Mouse (Mus musculus) forebrain, embryonic 14.5 days (tissue): ENCODE results near the gene Gm49405. TPM values are rescaled to one million over a fixed set of nuclear protein-coding genes. Genes with fewer than 3 reads are reported as not detected.
"Not testable (repeated sequence)": the region's sequence is repeated elsewhere in the genome, so short reads cannot be mapped to it uniquely, and the experiment has no call there.

Experiments used
- ATAC-seq: fragments of 200-750 bp; cut with Nextera tagmentation; 2 replicates; pipeline ENCODE4 v1.8.0; 2017; ENCODE audit warnings: mild to moderate bottlenecking, moderate library complexity
- DNase-seq: peaks from one replicate; pipeline ENCODE4 v3.0.0-alpha.2; 2015; ENCODE audit warnings: low spot score
- H3K27ac ChIP-seq: fragments of 300-500 bp; sonication (generic); 2 replicates; pipeline ENCODE4 v1.5.1; 2014; ENCODE audit warnings: low read depth, mild to moderate bottlenecking, control low read depth, low read length, moderate library complexity
- H3K27me3 ChIP-seq: fragments of 300-500 bp; sonication (generic); replicated peaks from 2 replicates; pipeline ENCODE4 v1.6.1; 2014; ENCODE audit warnings: low read length, control low read depth, mixed read lengths; ENCODE audit not compliant: control insufficient read depth, insufficient read depth
- H3K36me3 ChIP-seq: fragments of 300-500 bp; sonication (generic); 2 replicates; pipeline ENCODE4 v1.6.1; 2014; ENCODE audit warnings: low read length, control low read depth; ENCODE audit not compliant: control insufficient read depth, insufficient read depth
- H3K4me1 ChIP-seq: fragments of 300-500 bp; sonication (generic); 2 replicates; pipeline ENCODE4 v1.6.1; 2014; ENCODE audit warnings: antibody characterized with exemption, low read length, control low read depth; ENCODE audit not compliant: control insufficient read depth, insufficient read depth
- H3K4me2 ChIP-seq: fragments of 300-500 bp; sonication (generic); 2 replicates; pipeline ENCODE4 v1.6.1; 2014; ENCODE audit warnings: mild to moderate bottlenecking, control low read depth, low read length
- H3K4me3 ChIP-seq: fragments of 300-500 bp; sonication (generic); 2 replicates; pipeline ENCODE4 v1.5.1; 2014; ENCODE audit warnings: low read depth, low read length, control low read depth
- H3K9ac ChIP-seq: fragments of 300-500 bp; sonication (generic); 2 replicates; pipeline ENCODE4 v1.6.1; 2014; ENCODE audit warnings: mild to moderate bottlenecking, low read length, control low read depth, moderate library complexity
- H3K9me3 ChIP-seq: fragments of 300-500 bp; sonication (generic); replicated peaks from 2 replicates; pipeline ENCODE4 v1.6.1; 2016; ENCODE audit warnings: low read length, control low read depth, mixed read lengths; ENCODE audit not compliant: control insufficient read depth
- WGBS: fragments of 180-500 bp; shearing (Covaris S2); extraction: QIAGEN DNeasy Blood & Tissue Kit; methylation state at CpG from one replicate; pipeline ENCODE4 v1.1.7; 2014; 5-methylcytosine and 5-hydroxymethylcytosine counted together
- polyA plus RNA-seq: library from polyadenylated mRNA; unstranded; fragments of >200 nt; fragmentation: Nextera tagmentation; extraction: Ambion mirVana; gene quantifications from 2 replicates; pipeline ENCODE4 v1.2.1, GENCODE M21; 2014

The Gm49405 gene
- polyA plus RNA-seq, 1 experiment from 2014 or later: 2.2 TPM

GRCm38 (mm10) chr19:4046866-4047254 is 46.4 kb downstream of the Gm49405 start:
- Histone ChIP-seq H3K9me3 (no peaks in the 10 kb centered on the region), H3K4me2 (no peak overlapping the region), H3K27ac (no peak overlapping the region), H3K4me1 (no peaks in the 10 kb centered on the region), H3K9ac (no peak overlapping the region), H3K27me3 (no peaks in the 10 kb centered on the region), H3K4me3 (no peak overlapping the region), H3K36me3 (no peaks in the 10 kb centered on the region)
- no peak for DNase-seq
- ATAC-seq: no peak
- 84% methylated on average over 8 of the region's 8 CpGs for WGBS

GRCm38 (mm10) chr19:4047859-4048258 is 47.4 kb downstream of the Gm49405 start:
- H3K27ac ChIP-seq: no peak overlapping the region
- DNase-seq (peak; percentile 90), ATAC-seq (no peak)
- H3K9ac ChIP-seq: no peak overlapping the region
- 12% methylated on average over 4 of the region's 4 CpGs for WGBS
- H3K9me3 ChIP-seq: no peaks in the 10 kb centered on the region
- no peaks in the 10 kb centered on the region for H3K4me1 ChIP-seq
- H3K4me3 ChIP-seq: no peak overlapping the region
- no peaks in the 10 kb centered on the region for H3K27me3 ChIP-seq
- no peak overlapping the region for H3K4me2 ChIP-seq
- H3K36me3 ChIP-seq: no peaks in the 10 kb centered on the region

- H3K9me3 ChIP-seq, ATAC-seq, H3K27me3 ChIP-seq, H3K27ac ChIP-seq, DNase-seq, H3K9ac ChIP-seq, H3K4me1 ChIP-seq, H3K4me3 ChIP-seq, H3K36me3 ChIP-seq, H3K4me2 ChIP-seq: not testable (repeated sequence)
- 85% methylated on average over 5 of the region's 5 CpGs for WGBS
Observed at GRCm38 (mm10) chr19:4049069-4049468, 48.6 kb downstream of the Gm49405 start.

GRCm38 (mm10) chr19:4051016-4051415 is 50.6 kb downstream of the Gm49405 start:
- Histone ChIP-seq H3K4me2 (no peak overlapping the region), H3K9me3 (no peaks in the 10 kb centered on the region), H3K9ac (no peak overlapping the region), H3K4me3 (no peak overlapping the region), H3K36me3 (no peaks in the 10 kb centered on the region), H3K4me1 (no peaks in the 10 kb centered on the region), H3K27ac (no peak overlapping the region), H3K27me3 (no peaks in the 10 kb centered on the region)
- DNase-seq (no peak), ATAC-seq (no peak)
- 90% methylated on average over 5 of the region's 5 CpGs for WGBS

- WGBS: 57% methylated on average over 10 of the region's 10 CpGs
- H3K9ac ChIP-seq: no peak overlapping the region
- ATAC-seq: no peak
Observed at GRCm38 (mm10) chr19:4051741-4052515, 51.5 kb downstream of the Gm49405 start.

GRCm38 (mm10) chr19:4052516-4053030 is 52.1 kb downstream of the Gm49405 start:
- Histone ChIP-seq H3K27ac (no peak overlapping the region), H3K36me3 (no peaks in the 10 kb centered on the region), H3K4me2 (no peak overlapping the region), H3K9ac (no peak overlapping the region), H3K4me3 (no peak overlapping the region), H3K9me3 (no peaks in the 10 kb centered on the region), H3K4me1 (no peaks in the 10 kb centered on the region), H3K27me3 (no peaks in the 10 kb centered on the region)
- WGBS: 86% methylated on average over 5 of the region's 5 CpGs
- ATAC-seq: no peak
- no peak for DNase-seq

More at GRCm38 (mm10) chr19:4051741-4052515, 51.5 kb downstream of the Gm49405 start:
- Histone ChIP-seq H3K4me3 (no peak overlapping the region), H3K36me3 (no peaks in the 10 kb centered on the region), H3K4me1 (no peaks in the 10 kb centered on the region), H3K9me3 (no peaks in the 10 kb centered on the region), H3K27ac (no peak overlapping the region), H3K27me3 (no peaks in the 10 kb centered on the region), H3K4me2 (no peak overlapping the region)
- peak; percentile 56 for DNase-seq

- H3K27ac ChIP-seq: no peak overlapping the region
- DNase-seq (no peak), ATAC-seq (no peak)
- H3K9me3 ChIP-seq: no peaks in the 10 kb centered on the region
- WGBS: 90% methylated on average over 5 of the region's 5 CpGs
- H3K4me1 ChIP-seq: no peaks in the 10 kb centered on the region
- no peaks in the 10 kb centered on the region for H3K27me3 ChIP-seq
- H3K9ac ChIP-seq: no peak overlapping the region
- H3K36me3 ChIP-seq: no peaks in the 10 kb centered on the region
- H3K4me2 ChIP-seq: no peak overlapping the region
- no peak overlapping the region for H3K4me3 ChIP-seq
Observed at GRCm38 (mm10) chr19:4054613-4055012, 54.2 kb downstream of the Gm49405 start.

Other genes with a start within 250 kb of the Gm49405 start
- gene Kmt5b, start 233.2 kb upstream of the Gm49405 start, polyA plus RNA-seq: 32.8 and 48.7 TPM in 2 replicates
- 32.0 and 49.5 TPM in 2 replicates for gene Chka, start 148.9 kb upstream of the Gm49405 start, polyA plus RNA-seq
- 5.8 and 9.1 TPM in 2 replicates for gene Tcirg1, start 93.5 kb upstream of the Gm49405 start, polyA plus RNA-seq
- gene Ndufs8, start 87.9 kb upstream of the Gm49405 start, polyA plus RNA-seq: 243 and 301 TPM in 2 replicates
- gene Aldh3b1, start 70.8 kb upstream of the Gm49405 start, polyA plus RNA-seq: 1.9 and 2.0 TPM in 2 replicates
- 7.5 and 9.4 TPM in 2 replicates for gene Unc93b1, start 65.4 kb upstream of the Gm49405 start, polyA plus RNA-seq
- gene Aldh3b3, start 42.0 kb upstream of the Gm49405 start, polyA plus RNA-seq: not detected in 2 replicates
- gene Aldh3b2, start 28.3 kb upstream of the Gm49405 start, polyA plus RNA-seq: 0.36 and 0.42 TPM in 2 replicates
- 1.8 and 2.3 TPM in 2 replicates for gene Acy3, start 14.1 kb upstream of the Gm49405 start, polyA plus RNA-seq
- gene Tbx10, start 7.9 kb upstream of the Gm49405 start, polyA plus RNA-seq: not detected in 2 replicates
- gene Nudt8, start within 50 bp of the Gm49405 start, polyA plus RNA-seq: 35.6 and 41.1 TPM in 2 replicates
- 3.2 and 5.4 TPM in 2 replicates for gene Doc2g, start 2.7 kb downstream of the Gm49405 start, polyA plus RNA-seq
- 238 and 254 TPM in 2 replicates for gene Ndufv1, start 12.2 kb downstream of the Gm49405 start, polyA plus RNA-seq
- 369 and 398 TPM in 2 replicates for gene Gstp1, start 37.4 kb downstream of the Gm49405 start, polyA plus RNA-seq
- gene Gstp2, start 45.4 kb downstream of the Gm49405 start, polyA plus RNA-seq: 1.2 and 4.2 TPM in 2 replicates
- gene Gstp3, start 58.9 kb downstream of the Gm49405 start, polyA plus RNA-seq: not detected in 2 replicates
- gene Cabp2, start 81.0 kb downstream of the Gm49405 start, polyA plus RNA-seq: not detected in 2 replicates
- 88.6 and 91.7 TPM in 2 replicates for gene Cdk2ap2, start 96.6 kb downstream of the Gm49405 start, polyA plus RNA-seq
- 29.1 and 40.8 TPM in 2 replicates for gene Pitpnm1, start 99.4 kb downstream of the Gm49405 start, polyA plus RNA-seq
- gene Aip, start 125.2 kb downstream of the Gm49405 start, polyA plus RNA-seq: 85.2 and 94.4 TPM in 2 replicates
- not detected in 2 replicates for gene Gpr152, start 139.2 kb downstream of the Gm49405 start, polyA plus RNA-seq
- gene Cabp4, start 143.4 kb downstream of the Gm49405 start, polyA plus RNA-seq: 0.08 and 0.12 TPM in 2 replicates
- gene Coro1b, start 148.0 kb downstream of the Gm49405 start, polyA plus RNA-seq: 134 and 154 TPM in 2 replicates
- gene Ptprcap, start 153.0 kb downstream of the Gm49405 start, polyA plus RNA-seq: 0.24 TPM in 1 of 2 replicates, not detected in the other
- gene Rps6kb2, start 162.7 kb downstream of the Gm49405 start, polyA plus RNA-seq: 32.3 and 35.5 TPM in 2 replicates
- gene Carns1, start 174.9 kb downstream of the Gm49405 start, polyA plus RNA-seq: 3.9 and 4.2 TPM in 2 replicates
- gene Tbc1d10c, start 190.7 kb downstream of the Gm49405 start, polyA plus RNA-seq: 0.52 and 0.80 TPM in 2 replicates
- gene Ppp1ca, start 191.4 kb downstream of the Gm49405 start, polyA plus RNA-seq: 608 and 689 TPM in 2 replicates
- gene Rad9a, start 201.0 kb downstream of the Gm49405 start, polyA plus RNA-seq: 25.5 and 25.7 TPM in 2 replicates
- 0.61 and 0.85 TPM in 2 replicates for gene Clcf1, start 213.6 kb downstream of the Gm49405 start, polyA plus RNA-seq
- gene AC109138.7, start 213.7 kb downstream of the Gm49405 start, polyA plus RNA-seq: not detected in 2 replicates
- 17.6 and 19.0 TPM in 2 replicates for gene Pold4, start 231.3 kb downstream of the Gm49405 start, polyA plus RNA-seq